Mouse (Mus musculus) forebrain, postnatal 0 days (tissue): ENCODE results near the gene Flvcr2. TPM values are rescaled to one million over a fixed set of nuclear protein-coding genes. Genes with fewer than 3 reads are reported as not detected.

ENCODE experiments used
- ATAC-seq: fragments of 200-750 bp; cut with Nextera tagmentation; 2 replicates; pipeline ENCODE4 v1.8.0; 2017; ENCODE audit warnings: mild to moderate bottlenecking, moderate library complexity
- DNase-seq: peaks from one replicate; pipeline ENCODE4 v3.0.0-alpha.2; 2015
- H3K27ac ChIP-seq: fragments of 300-500 bp; sonication (generic); 2 replicates; pipeline ENCODE4 v1.5.1; 2014; ENCODE audit warnings: low read depth, mild to moderate bottlenecking, antibody characterized with exemption, low read length, moderate library complexity, mixed read lengths
- H3K27me3 ChIP-seq: fragments of 300-500 bp; sonication (generic); 2 replicates; pipeline ENCODE4 v1.6.1; 2014; ENCODE audit warnings: mild to moderate bottlenecking, low read length, mixed read lengths; ENCODE audit not compliant: insufficient read depth
- H3K36me3 ChIP-seq: fragments of 300-500 bp; sonication (generic); 2 replicates; pipeline ENCODE4 v1.6.1; 2014; ENCODE audit warnings: mild to moderate bottlenecking, moderate library complexity; ENCODE audit not compliant: insufficient read depth
- H3K4me1 ChIP-seq: fragments of 300-500 bp; sonication (generic); 2 replicates; pipeline ENCODE4 v1.6.1; 2014; ENCODE audit warnings: antibody characterized with exemption; ENCODE audit not compliant: insufficient read depth
- H3K4me2 ChIP-seq: fragments of 300-500 bp; sonication (generic); 2 replicates; pipeline ENCODE4 v1.6.1; 2014; ENCODE audit warnings: low read depth, mild to moderate bottlenecking, moderate library complexity
- H3K4me3 ChIP-seq: fragments of 300-500 bp; sonication (generic); 2 replicates; pipeline ENCODE4 v1.5.1; 2014; ENCODE audit warnings: low read depth, low read length, mixed read lengths
- H3K9ac ChIP-seq: fragments of 300-500 bp; sonication (generic); 2 replicates; pipeline ENCODE4 v1.6.1; 2014; ENCODE audit warnings: mild to moderate bottlenecking
- H3K9me3 ChIP-seq: fragments of 300-500 bp; sonication (generic); 2 replicates; pipeline ENCODE4 v1.6.1; 2016; ENCODE audit warnings: low read length
- CTCF ChIP-seq: sonication (generic); IDR thresholded peaks from 2 replicates; pipeline ENCODE4 v1.5.1; 2016; ENCODE audit warnings: antibody characterized with exemption, control low read depth, low read depth
- WGBS: fragments of 180-500 bp; shearing (Covaris S2); extraction: QIAGEN DNeasy Blood & Tissue Kit; methylation state at CpG from one replicate; pipeline ENCODE4 v1.1.7; 2014; 5-methylcytosine and 5-hydroxymethylcytosine counted together
- polyA plus RNA-seq: library from polyadenylated mRNA; unstranded; fragments of >200 nt; fragmentation: Nextera tagmentation; extraction: Ambion mirVana; gene quantifications from 2 replicates; pipeline ENCODE4 v1.2.1, GENCODE M21; 2015
- total RNA-seq: library from RNA; depleted of rRNA; stranded (reverse); fragments of >200 nt; gene quantifications from 2 replicates; pipeline ENCODE4 v1.2.3, GENCODE M21; 2014

Gene Flvcr2
- total and polyA plus RNA-seq, 2 experiments from 2014 or later = 4.0 to 6.9 TPM

DNA sequence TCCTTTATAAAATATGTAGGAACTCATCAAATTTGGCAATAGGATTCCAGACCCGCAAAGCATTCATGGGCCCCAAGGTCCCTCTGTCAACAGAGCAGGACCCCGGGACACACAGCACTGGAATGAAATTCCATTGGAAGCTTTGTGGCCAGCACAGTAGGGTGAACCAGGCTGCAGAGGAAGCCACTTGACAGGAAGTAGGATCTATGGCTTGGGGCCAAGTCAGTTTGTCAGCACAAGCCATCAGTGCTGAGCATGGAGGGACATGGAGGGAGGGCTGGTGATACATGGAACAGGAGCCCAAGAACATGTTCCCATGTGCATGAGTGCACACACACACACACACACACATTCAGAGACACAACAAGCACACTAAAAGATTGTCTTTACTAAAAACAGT lies 10.1 kb upstream of the Flvcr2 start:
- Histone ChIP-seq H3K9ac (no peak overlapping the region), H3K4me1 (no peaks in the 10 kb centered on the region), H3K9me3 (no peaks in the 10 kb centered on the region), H3K27ac (no peak overlapping the region), H3K36me3 (no peaks in the 10 kb centered on the region), H3K4me3 (no peak overlapping the region), H3K27me3 (no peaks in the 10 kb centered on the region), H3K4me2 (no peak overlapping the region)
- WGBS = 89% methylated on average over 2 of the region's 2 CpGs
- ATAC-seq = no peak
- no peak for DNase-seq
- TF ChIP-seq CTCF = no peak

DNA sequence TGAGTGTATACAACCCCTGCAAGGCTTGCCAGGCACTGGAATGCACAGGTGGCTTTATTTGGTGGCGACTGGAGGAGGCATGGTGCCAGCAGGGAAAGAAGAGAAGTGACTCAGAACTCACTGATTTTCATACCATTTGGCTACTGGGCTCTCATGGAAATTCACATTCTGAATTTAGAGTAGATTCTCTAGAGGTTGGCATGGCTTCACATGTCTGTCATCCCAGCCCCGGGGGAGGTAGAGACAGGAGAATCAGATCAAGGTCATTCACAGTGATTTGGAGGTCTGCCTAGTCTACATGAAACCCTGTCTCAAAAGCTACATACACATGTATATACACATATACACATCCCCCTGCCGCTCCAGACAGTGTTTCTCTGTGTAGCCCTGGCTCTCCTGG lies 9.4 kb upstream of the Flvcr2 start:
- no peak for DNase-seq
- ATAC-seq = no peak
- H3K9ac ChIP-seq = no peak overlapping the region
- WGBS = 63% methylated on average over 3 of the region's 3 CpGs
- no peaks in the 10 kb centered on the region for H3K4me1 ChIP-seq
- no peak overlapping the region for H3K4me3 ChIP-seq
- H3K4me2 ChIP-seq = no peak overlapping the region
- H3K36me3 ChIP-seq = no peaks in the 10 kb centered on the region
- H3K9me3 ChIP-seq = no peaks in the 10 kb centered on the region
- H3K27ac ChIP-seq = no peak overlapping the region
- no peaks in the 10 kb centered on the region for H3K27me3 ChIP-seq
- no peak for TF ChIP-seq CTCF

DNA sequence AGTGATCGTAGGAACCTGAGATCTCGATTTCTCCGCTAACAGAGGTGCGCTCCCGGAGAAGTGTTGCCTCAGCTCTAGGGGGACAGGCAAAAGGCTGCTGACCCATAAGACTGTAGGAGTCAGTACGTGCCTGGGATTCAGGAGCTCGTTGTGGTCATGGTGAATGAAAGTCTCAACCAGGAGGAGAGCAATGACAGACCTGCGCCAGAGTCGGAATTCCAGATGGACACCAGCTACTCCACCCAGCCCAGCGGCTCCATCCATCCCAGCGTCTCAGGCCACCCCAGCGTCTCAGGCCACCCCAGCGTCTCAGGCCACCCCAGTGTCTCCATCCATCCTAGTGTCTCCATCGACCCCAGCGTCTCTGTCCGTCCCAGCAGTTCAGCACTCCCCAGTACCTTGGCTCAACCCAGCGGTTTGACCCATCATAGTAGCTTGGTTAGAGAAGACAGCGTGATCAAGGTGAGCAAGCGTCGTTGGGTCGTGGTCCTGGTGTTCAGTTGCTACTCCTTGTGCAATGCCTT lies 419 bp downstream of the Flvcr2 start:
- no peak for ATAC-seq
- DNase-seq = no peak
- no peaks in the 10 kb centered on the region for H3K36me3 ChIP-seq
- peaks cover 3% of the 10 kb centered on the region; the same call in 1 of the 2 replicates for H3K27me3 ChIP-seq
- peak overlapping the region; percentile 31; the same call in 1 of the 2 replicates for H3K9ac ChIP-seq
- H3K27ac ChIP-seq = no peak overlapping the region
- TF ChIP-seq CTCF = no peak
- peak overlapping the region; percentile 40 for H3K4me3 ChIP-seq
- WGBS = 20% methylated on average over 21 of the region's 21 CpGs
- H3K4me1 ChIP-seq = peaks cover 4% of the 10 kb centered on the region
- H3K4me2 ChIP-seq = peak overlapping the region; percentile 86
- no peaks in the 10 kb centered on the region for H3K9me3 ChIP-seq

DNA sequence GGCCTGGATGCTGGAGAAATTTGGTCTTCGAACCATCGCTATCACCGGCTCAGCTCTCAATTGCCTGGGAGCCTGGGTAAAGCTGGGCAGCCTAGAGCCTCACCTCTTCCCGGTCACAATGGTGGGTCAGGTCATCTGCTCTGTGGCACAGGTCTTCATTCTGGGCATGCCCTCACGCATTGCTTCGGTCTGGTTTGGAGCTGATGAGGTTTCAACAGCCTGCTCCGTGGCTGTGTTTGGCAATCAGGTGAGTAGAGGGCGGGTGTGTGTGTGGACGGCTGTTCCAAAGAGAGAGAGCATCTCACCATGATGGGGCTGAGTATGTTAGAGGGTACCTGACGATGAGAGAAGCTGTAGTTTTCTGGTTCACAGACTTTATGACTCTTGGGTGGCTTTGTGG lies 1.0 kb downstream of the Flvcr2 start:
- no peak for ATAC-seq
- Histone ChIP-seq H3K27me3 (peaks cover 3% of the 10 kb centered on the region; the same call in 1 of the 2 replicates), H3K27ac (no peak overlapping the region), H3K4me3 (no peak overlapping the region), H3K9ac (no peak overlapping the region), H3K9me3 (no peaks in the 10 kb centered on the region), H3K4me1 (peaks cover 4% of the 10 kb centered on the region), H3K4me2 (0 out of 2 replicates have a peak overlapping the region, but pooled peaks have one; percentile 86), H3K36me3 (no peaks in the 10 kb centered on the region)
- DNase-seq = no peak
- TF ChIP-seq CTCF = no peak
- WGBS = 92% methylated on average over 10 of the region's 10 CpGs

DNA sequence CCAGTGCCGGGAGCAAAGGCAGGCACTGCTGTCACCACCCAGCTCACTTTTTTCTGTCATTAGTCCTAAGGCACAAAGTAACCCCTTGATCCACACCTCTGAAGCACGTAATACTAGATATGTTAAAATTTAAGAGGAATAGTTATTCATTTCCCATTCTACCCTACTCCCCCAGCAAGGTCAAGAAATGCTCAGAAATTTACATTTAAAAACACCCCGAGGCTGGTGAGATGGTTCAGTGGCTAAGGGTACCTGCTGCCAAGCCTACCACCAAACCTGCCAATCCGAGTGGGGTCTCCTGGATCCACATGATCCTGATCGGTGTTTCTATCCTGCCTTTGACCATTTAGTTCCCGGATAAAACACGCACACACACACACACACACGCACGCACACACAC lies 3.5 kb downstream of the Flvcr2 start:
- ATAC-seq (no peak), DNase-seq (no peak)
- Histone ChIP-seq H3K36me3 (no peaks in the 10 kb centered on the region), H3K9ac (no peak overlapping the region), H3K9me3 (no peaks in the 10 kb centered on the region), H3K4me1 (peaks cover 4% of the 10 kb centered on the region), H3K4me3 (no peak overlapping the region), H3K27ac (no peak overlapping the region), H3K4me2 (no peak overlapping the region), H3K27me3 (0 out of 2 replicates have a peak, but pooled peaks cover 3% of the 10 kb centered on the region)
- WGBS = 90% methylated on average over 9 of the region's 9 CpGs
- no peak for TF ChIP-seq CTCF

DNA sequence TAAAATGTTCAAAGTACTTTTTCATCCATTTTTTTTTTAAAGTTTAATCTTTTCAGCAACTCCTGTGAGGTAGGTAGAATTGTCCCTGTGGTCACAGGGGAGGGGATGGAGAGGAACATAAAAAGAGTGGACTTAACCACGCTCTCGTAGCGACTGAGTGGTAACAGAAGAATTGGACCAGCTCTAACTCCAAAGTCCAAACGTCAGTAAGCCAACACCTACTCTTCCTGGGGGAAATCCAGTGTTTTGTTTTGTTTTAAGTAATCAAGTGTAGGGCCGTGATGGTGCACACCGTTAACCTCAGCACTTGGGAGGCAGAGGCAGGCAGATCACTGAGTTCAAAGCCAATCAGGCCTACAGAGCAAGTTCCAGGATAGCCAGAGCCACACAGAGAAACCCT lies 5.8 kb downstream of the Flvcr2 start:
- Histone ChIP-seq H3K9ac (no peak overlapping the region), H3K4me3 (no peak overlapping the region), H3K36me3 (no peaks in the 10 kb centered on the region), H3K27me3 (no peaks in the 10 kb centered on the region), H3K27ac (no peak overlapping the region), H3K4me2 (no peak overlapping the region), H3K9me3 (no peaks in the 10 kb centered on the region), H3K4me1 (no peaks in the 10 kb centered on the region)
- 83% methylated on average over 6 of the region's 6 CpGs for WGBS
- no peak for ATAC-seq
- no peak for TF ChIP-seq CTCF
- DNase-seq = no peak

DNA sequence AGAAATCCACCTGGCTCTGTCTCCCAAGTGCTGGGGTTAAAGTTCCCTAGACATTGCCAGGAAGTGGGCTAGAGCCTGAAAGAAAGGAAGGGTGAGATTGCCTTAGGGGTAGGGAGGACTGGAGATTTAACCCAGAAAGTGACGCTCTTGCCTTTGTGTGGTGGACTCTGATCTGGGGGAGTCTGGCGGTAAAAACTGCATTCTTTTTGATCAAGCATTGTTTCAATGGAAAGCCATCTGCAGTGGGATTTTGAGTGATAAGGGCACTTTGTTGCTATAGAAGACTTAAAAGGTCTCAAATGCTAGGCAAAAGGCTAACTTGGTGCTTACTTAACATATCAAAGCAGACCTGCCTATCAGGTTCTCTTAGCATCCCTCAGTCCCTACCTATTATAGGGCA lies 6.9 kb downstream of the Flvcr2 start:
- WGBS = 48% methylated on average over 2 of the region's 2 CpGs
- no peak for TF ChIP-seq CTCF
- no peak overlapping the region for H3K9ac ChIP-seq
- H3K27me3 ChIP-seq = no peaks in the 10 kb centered on the region
- H3K4me3 ChIP-seq = no peak overlapping the region
- H3K9me3 ChIP-seq = no peaks in the 10 kb centered on the region
- ATAC-seq = no peak
- DNase-seq = no peak
- no peaks in the 10 kb centered on the region for H3K4me1 ChIP-seq
- no peaks in the 10 kb centered on the region for H3K36me3 ChIP-seq
- H3K27ac ChIP-seq = no peak overlapping the region
- no peak overlapping the region for H3K4me2 ChIP-seq
